Mouse (Mus musculus) layer of hippocampus, postnatal 36 days (tissue): ENCODE measurements around the gene Flt4. TPM values are rescaled to one million over a fixed set of nuclear protein-coding genes. Genes with fewer than 3 reads are reported as not detected.

Experiments used
- DNase-seq, 2 experiments: peaks; one replicate each; pipeline ENCODE4 v3.0.0; 2022
- total RNA-seq, 2 experiments: library from RNA; stranded (reverse); gene quantifications; 2 replicates each; pipeline ENCODE4 v1.2.3; 2021

Flt4 gene
- total RNA-seq, 2 experiments from 2014 or later, result 1.8 to 2.4 TPM

GRCm38 (mm10) chr11:49699079-49699478 is 90.0 kb downstream of the Flt4 start:
- DNase-seq, result no peak

DNA sequence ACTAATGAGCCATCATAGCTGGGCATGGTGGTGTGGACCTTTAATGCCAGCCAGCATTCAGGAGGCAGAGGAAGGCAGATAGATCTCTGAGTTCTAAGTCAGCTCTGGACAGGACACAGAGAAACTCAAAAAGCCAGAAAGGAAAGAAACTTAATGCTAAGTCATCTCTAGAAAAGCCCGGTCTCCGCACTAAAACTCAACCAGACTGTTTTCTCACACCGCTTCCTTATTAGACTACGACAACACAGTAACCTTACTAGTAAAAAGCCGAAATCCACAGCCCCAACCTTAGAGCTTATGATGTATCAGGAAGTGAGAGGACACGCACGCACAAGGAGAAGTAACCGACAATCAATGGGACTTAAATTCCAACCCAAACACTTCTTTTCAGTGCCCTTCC is 93.0 kb downstream of the Flt4 start:
- no peak for DNase-seq

Other genes starting within 250 kb of the Flt4 start
- not detected for gene Olfr1389, start 186.2 kb upstream of the Flt4 start, total RNA-seq
- under 1 TPM; 0.45 to 0.46 TPM for gene Olfr1388, start 172.6 kb upstream of the Flt4 start, total RNA-seq
- not detected for gene Olfr1387, start 153.9 kb upstream of the Flt4 start, total RNA-seq
- gene Olfr1386, start 144.2 kb upstream of the Flt4 start, total RNA-seq, result not detected
- not detected for gene Olfr1385, start 120.2 kb upstream of the Flt4 start, total RNA-seq
- gene Olfr1384, start 102.5 kb upstream of the Flt4 start, total RNA-seq, result not detected
- gene Olfr1383, start 89.6 kb upstream of the Flt4 start, total RNA-seq, result not detected
- gene Olfr1382, start 81.0 kb upstream of the Flt4 start, total RNA-seq, result not detected
- not detected for gene Olfr1381, start 65.8 kb upstream of the Flt4 start, total RNA-seq
- gene Olfr1380, start 52.4 kb upstream of the Flt4 start, total RNA-seq, result not detected
- not detected for gene Scgb3a1, start 54.3 kb downstream of the Flt4 start, total RNA-seq
- 10 to 100 TPM; 49.4 to 55.8 TPM for gene Cnot6, start 103.5 kb downstream of the Flt4 start, total RNA-seq
- gene Gfpt2, start 184.9 kb downstream of the Flt4 start, total RNA-seq, result 1 to 10 TPM; 3.8 to 3.9 TPM
- gene Mapk9, start 237.5 kb downstream of the Flt4 start, total RNA-seq, result 100 to 1,000 TPM; 146 to 152 TPM